Mouse (Mus musculus) MEL (cell line): ENCODE data around the gene Gdi1. TPM values are rescaled to one million over a fixed set of nuclear protein-coding genes. Genes with fewer than 3 reads are reported as not detected.
A peak's percentile ranks its signal among the peaks of the same experiment; 100 is the strongest.
"Not testable (repeated sequence)": the region's sequence is repeated elsewhere in the genome, so short reads cannot be mapped to it uniquely, and the experiment has no call there.

Source experiments
- DNase-seq: peaks from one replicate; pipeline ENCODE4 v3.0.0; 2011; ENCODE audit warnings: low read depth, low spot score
- H3K27ac ChIP-seq: 2 replicates; pipeline ENCODE4 v1.5.1; 2012; ENCODE audit warnings: low read depth, mild to moderate bottlenecking, control low read depth, low read length, moderate library complexity; ENCODE audit not compliant: control insufficient read depth
- H3K27me3 ChIP-seq, 2 experiments: fragments of 150-350 bp in 1 of 2; sonication (generic) in 1 of 2; 2 replicates each; pipeline ENCODE4 v1.6.1; 2012; ENCODE audit warnings: low read length in 2 of 2, mild to moderate bottlenecking in 2 of 2, improper control_type of control experiment in 1 of 2, moderate library complexity in 1 of 2; ENCODE audit not compliant: insufficient read depth in 2 of 2, control insufficient read depth in 1 of 2
- H3K36me3 ChIP-seq, 2 experiments: 2 replicates each; pipeline ENCODE4 v1.6.1; 2012 to 2014; ENCODE audit warnings: low read length in 2 of 2, improper control_type of control experiment in 1 of 2, inconsistent platforms in 1 of 2, mild to moderate bottlenecking in 1 of 2; ENCODE audit not compliant: insufficient read depth in 2 of 2, control insufficient read depth in 1 of 2
- H3K4me1 ChIP-seq, 2 experiments: fragments of 150-350 bp in 1 of 2; sonication (generic) in 1 of 2; 2 replicates each; pipeline ENCODE4 v1.6.1; 2012; ENCODE audit warnings: low read length in 2 of 2, improper control_type of control experiment in 1 of 2, mild to moderate bottlenecking in 1 of 2; ENCODE audit not compliant: insufficient read depth in 2 of 2, control insufficient read depth in 1 of 2
- H3K4me3 ChIP-seq, 2 experiments: fragments of 150-350 bp in 1 of 2; sonication (generic) in 1 of 2; 2 replicates each; pipeline ENCODE4 v1.5.1; 2012; ENCODE audit warnings: low read depth in 2 of 2, low read length in 2 of 2, mild to moderate bottlenecking in 2 of 2, moderate library complexity in 2 of 2, control low read depth in 1 of 2, improper control_type of control experiment in 1 of 2; ENCODE audit not compliant: control insufficient read depth in 1 of 2, insufficient read depth in 1 of 2
- H3K79me2 ChIP-seq: 2 replicates; pipeline ENCODE4 v1.6.1; 2012; ENCODE audit warnings: mild to moderate bottlenecking, low read length, moderate library complexity; ENCODE audit not compliant: control insufficient read depth, poor library complexity, insufficient read depth
- H3K9ac ChIP-seq: 2 replicates; pipeline ENCODE4 v1.6.1; 2012; ENCODE audit warnings: low read depth, mild to moderate bottlenecking, control low read depth, low read length, moderate library complexity; ENCODE audit not compliant: control insufficient read depth, poor library complexity, severe bottlenecking
- H3K9me3 ChIP-seq: fragments of 150-350 bp; sonication (generic); replicated peaks from 2 replicates; pipeline ENCODE4 v1.6.1; 2012; ENCODE audit warnings: mild to moderate bottlenecking, low read length, improper control_type of control experiment, moderate library complexity; ENCODE audit not compliant: insufficient read depth
- BHLHE40 ChIP-seq: IDR thresholded peaks from 2 replicates; pipeline ENCODE4 v1.6.1; 2012; ENCODE audit warnings: low read depth, mild to moderate bottlenecking, inconsistent platforms, low read length, improper control_type of control experiment, borderline replicate concordance
- CHD1 ChIP-seq: IDR thresholded peaks from 2 replicates; pipeline ENCODE4 v1.6.1; 2012; ENCODE audit warnings: low read depth, mild to moderate bottlenecking, inconsistent platforms, low read length, improper control_type of control experiment
- CTCF ChIP-seq, 3 experiments: IDR thresholded peaks in 2 of 3; conservative IDR thresholded peaks in 1 of 3; 2 replicates each; pipeline ENCODE4 v1.5.1; 2011 to 2012; ENCODE audit warnings: low read length in 3 of 3, low read depth in 2 of 3, mild to moderate bottlenecking in 2 of 3, improper control_type of control experiment in 1 of 3, inconsistent platforms in 1 of 3, mixed read lengths in 1 of 3, moderate library complexity in 1 of 3; ENCODE audit not compliant: control insufficient read depth in 1 of 3, insufficient read depth in 1 of 3, poor library complexity in 1 of 3, severe bottlenecking in 1 of 3
- E2F4 ChIP-seq: IDR thresholded peaks from 2 replicates; pipeline ENCODE4 v1.6.1; 2011; ENCODE audit warnings: low read depth, low read length, improper control_type of control experiment, borderline replicate concordance
- ELF1 ChIP-seq: IDR thresholded peaks from 2 replicates; pipeline ENCODE4 v1.6.1; 2014; ENCODE audit warnings: low read depth, mild to moderate bottlenecking, inconsistent platforms, low read length, improper control_type of control experiment, moderate library complexity
- EP300 ChIP-seq, 2 experiments: IDR thresholded peaks; 2 replicates each; pipeline ENCODE4 v1.6.1; 2011; ENCODE audit warnings: improper control_type of control experiment in 2 of 2, low read length in 2 of 2, low read depth in 1 of 2, mild to moderate bottlenecking in 1 of 2
- ETS1 ChIP-seq: IDR thresholded peaks from 2 replicates; pipeline ENCODE4 v1.6.1; 2012; ENCODE audit warnings: low read depth, mild to moderate bottlenecking, inconsistent platforms, low read length, improper control_type of control experiment, moderate library complexity
- GABPA ChIP-seq: IDR thresholded peaks from 2 replicates; pipeline ENCODE4 v1.6.1; 2012; ENCODE audit warnings: low read depth, mild to moderate bottlenecking, inconsistent platforms, low read length, improper control_type of control experiment, moderate library complexity
- HCFC1 ChIP-seq: IDR thresholded peaks from 2 replicates; pipeline ENCODE4 v1.6.1; 2012; ENCODE audit warnings: low read depth, mild to moderate bottlenecking, inconsistent platforms, low read length, improper control_type of control experiment, moderate library complexity
- JUND ChIP-seq: IDR thresholded peaks from 2 replicates; pipeline ENCODE4 v1.6.1; 2011; ENCODE audit warnings: low read depth, mild to moderate bottlenecking, improper control_type of control experiment, low read length
- KAT2A ChIP-seq: conservative IDR thresholded peaks from 2 replicates; pipeline ENCODE4 v1.6.1; 2012; ENCODE audit warnings: low read depth, low read length, improper control_type of control experiment, inconsistent platforms
- MAFK ChIP-seq: IDR thresholded peaks from 2 replicates; pipeline ENCODE4 v1.6.1; 2011; ENCODE audit warnings: low read depth, mild to moderate bottlenecking, low read length, improper control_type of control experiment, borderline replicate concordance
- MXI1 ChIP-seq: IDR thresholded peaks from 2 replicates; pipeline ENCODE4 v1.6.1; 2011; ENCODE audit warnings: mild to moderate bottlenecking, low read depth, low read length, improper control_type of control experiment
- MYC ChIP-seq: IDR thresholded peaks from 2 replicates; pipeline ENCODE4 v1.6.1; 2011; ENCODE audit warnings: low read depth, mild to moderate bottlenecking, low read length, improper control_type of control experiment, moderate library complexity
- NELFE ChIP-seq: IDR thresholded peaks from 2 replicates; pipeline ENCODE4 v1.6.1; 2011; ENCODE audit warnings: low read depth, low read length, improper control_type of control experiment
- NRF1 ChIP-seq: IDR thresholded peaks from 2 replicates; pipeline ENCODE4 v1.6.1; 2014; ENCODE audit warnings: low read depth, mild to moderate bottlenecking, inconsistent platforms, low read length, improper control_type of control experiment, moderate library complexity; ENCODE audit not compliant: poor library complexity, insufficient read depth, severe bottlenecking
- POLR2A ChIP-seq, 2 experiments: IDR thresholded peaks; 2 replicates each; pipeline ENCODE4 v1.6.1; 2011 to 2012; ENCODE audit warnings: low read length in 2 of 2, mild to moderate bottlenecking in 2 of 2, control low read depth in 1 of 2, improper control_type of control experiment in 1 of 2, low read depth in 1 of 2, moderate library complexity in 1 of 2; ENCODE audit not compliant: control insufficient read depth in 1 of 2, insufficient read depth in 1 of 2, poor library complexity in 1 of 2
- POLR2AphosphoS2 ChIP-seq: IDR thresholded peaks from 2 replicates; pipeline ENCODE4 v1.6.1; 2011; ENCODE audit warnings: low read length, improper control_type of control experiment
- POLR2AphosphoS5 ChIP-seq: IDR thresholded peaks from 2 replicates; pipeline ENCODE4 v1.6.1; 2012; ENCODE audit warnings: low read depth, borderline replicate concordance, mild to moderate bottlenecking, inconsistent platforms, low read length, moderate library complexity, mixed read lengths
- RAD21 ChIP-seq: IDR thresholded peaks from 2 replicates; pipeline ENCODE4 v1.6.1; 2011; ENCODE audit warnings: mild to moderate bottlenecking, low read depth, low read length, improper control_type of control experiment
- RCOR1 ChIP-seq: IDR thresholded peaks from 2 replicates; pipeline ENCODE4 v1.6.1; 2012; ENCODE audit warnings: low read depth, mild to moderate bottlenecking, inconsistent platforms, low read length, improper control_type of control experiment
- SIN3A ChIP-seq: IDR thresholded peaks from 2 replicates; pipeline ENCODE4 v1.6.1; 2012; ENCODE audit warnings: low read length, improper control_type of control experiment, inconsistent platforms
- TBP ChIP-seq: IDR thresholded peaks from 2 replicates; pipeline ENCODE4 v1.8.0; 2011; ENCODE audit warnings: low read depth, low read length, improper control_type of control experiment
- USF2 ChIP-seq, 2 experiments: IDR thresholded peaks; 2 replicates each; pipeline ENCODE4 v1.6.1; 2011 to 2012; ENCODE audit warnings: improper control_type of control experiment in 2 of 2, low read length in 2 of 2, borderline replicate concordance in 1 of 2, inconsistent platforms in 1 of 2, low read depth in 1 of 2, mild to moderate bottlenecking in 1 of 2; ENCODE audit not compliant: insufficient read depth in 1 of 2
- ZC3H11A ChIP-seq: IDR thresholded peaks from 2 replicates; pipeline ENCODE4 v1.6.1; 2012; ENCODE audit warnings: low read depth, mild to moderate bottlenecking, inconsistent platforms, low read length, improper control_type of control experiment
- ZMIZ1 ChIP-seq: IDR thresholded peaks from 2 replicates; pipeline ENCODE4 v1.6.1; 2012; ENCODE audit warnings: low read depth, mild to moderate bottlenecking, inconsistent platforms, low read length, improper control_type of control experiment, moderate library complexity
- polyA plus RNA-seq, 2 experiments: library from polyadenylated mRNA; stranded (reverse) in 1 of 2; unstranded in 1 of 2; fragments of >175 nt in 1 of 2; fragments of >200 nt in 1 of 2; gene quantifications; 2 replicates each; pipeline versions ENCODE4 v1.2.1 to v1.2.4; 2012; ENCODE audit warnings: low replicate concordance in 2 of 2, low read depth in 1 of 2; ENCODE audit not compliant: insufficient read length in 2 of 2, insufficient read depth in 1 of 2, missing spikeins in 1 of 2
- total RNA-seq: library from RNA; depleted of rRNA; stranded (reverse); fragments of 300-350 nt; gene quantifications from 2 replicates; pipeline ENCODE4 v1.2.3, GENCODE M21; 2012

Gdi1 gene
- total and polyA plus RNA-seq, 3 experiments: 5.2 to 24.5 TPM; not detected in 1

DNA sequence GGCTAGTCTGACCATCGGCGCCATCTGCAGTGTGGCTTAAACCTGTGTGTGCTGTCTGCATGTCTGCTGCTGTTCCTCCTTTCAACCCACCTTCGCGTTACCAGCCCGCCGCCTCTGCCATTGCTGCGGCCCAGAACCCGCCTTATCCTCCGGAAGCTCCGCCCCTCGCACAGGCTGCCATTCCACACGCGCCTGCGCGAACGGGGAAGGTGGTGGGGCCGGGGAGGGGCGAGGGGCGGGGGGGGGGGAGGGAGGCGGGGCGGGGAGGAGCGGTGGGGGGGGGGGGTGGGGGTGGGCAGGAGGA lies 48.6 kb downstream of the Gdi1 start, which contains the start of gene Lage3:
Gene Lage3 (minus strand): TSS at position 152 of the 304 bp plus-strand sequence.
- no peaks in the 10 kb centered on the region for H3K27me3 ChIP-seq
- peaks cover 0 to 3% of the 10 kb centered on the region in 2 experiments; a peak in 2 of 4 replicates for H3K4me1 ChIP-seq
- H3K27ac ChIP-seq: peak within 1 kb of the TSS; percentile 45
- no peaks in the 10 kb centered on the region for H3K9me3 ChIP-seq
- H3K79me2 ChIP-seq: peaks cover 5% of the 10 kb centered on the region; the same call in 1 of the 2 replicates
- H3K36me3 ChIP-seq: peaks cover 0 to 2% of the 10 kb centered on the region in 2 experiments; a peak in 1 of 4 replicates
- peak within 1 kb of the TSS; percentile 91 for H3K9ac ChIP-seq
- TF ChIP-seq CTCF (IDR thresholded peaks at IDR 0.05 in 2 of 3, conservative IDR thresholded peaks at IDR 0.05 in 1 of 3; ENCODE audit: control insufficient read depth in 1 of 3, insufficient read depth in 1 of 3, low read depth in 2 of 3, low read length in 3 of 3, poor library complexity in 1 of 3, severe bottlenecking in 1 of 3): no peak
- TF ChIP-seq TBP: 0 out of 2 replicates have a peak, but pooled peaks have one; percentile 23
- peak; percentile 70 for TF ChIP-seq NRF1
- no peak for TF ChIP-seq MYC
- peak; percentile 65; the same call in 1 of the 2 replicates for TF ChIP-seq POLR2AphosphoS2
- TF ChIP-seq POLR2A (IDR thresholded peaks at IDR 0.05; ENCODE audit: control insufficient read depth in 1 of 2, insufficient read depth in 1 of 2, low read depth in 1 of 2, low read length in 2 of 2, poor library complexity in 1 of 2): peak; percentile 59 to 72
- TF ChIP-seq MXI1: peak; percentile 37; the same call in 1 of the 2 replicates
- 0 out of 2 replicates have a peak, but pooled peaks have one; percentile 23 for TF ChIP-seq ELF1
- TF ChIP-seq ZMIZ1: 0 out of 2 replicates have a peak, but pooled peaks have one; percentile 37
- TF ChIP-seq NELFE: peak; percentile 61
- TF ChIP-seq SIN3A: peak; percentile 42
- TF ChIP-seq E2F4: no peak
- peak; percentile 49; the same call in 1 of the 2 replicates for TF ChIP-seq HCFC1
- TF ChIP-seq ZC3H11A: no peak
- TF ChIP-seq, all 39 proteins: peak for 10
- peak; percentile 81 for DNase-seq
- H3K4me3 ChIP-seq: peak within 1 kb of the TSS; percentile 91 to 92

DNA sequence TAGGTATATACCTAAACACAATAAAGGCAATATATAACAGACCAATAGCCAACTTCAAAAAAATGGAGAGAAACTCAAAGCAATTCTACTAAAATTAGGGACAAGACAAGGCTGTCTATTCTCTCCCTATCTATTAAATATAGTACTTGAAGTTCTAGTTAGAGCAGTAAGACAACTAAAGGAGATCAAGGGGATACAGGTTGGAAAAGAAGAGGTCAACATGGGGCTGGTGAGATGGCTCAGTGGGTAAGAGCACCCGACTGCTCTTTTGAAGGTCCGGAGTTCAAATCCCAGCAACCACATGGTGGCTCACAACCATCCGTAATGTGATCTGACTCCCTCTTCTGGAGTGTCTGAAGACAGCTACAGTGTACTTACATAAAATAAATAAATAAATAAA lies 52.3 kb downstream of the Gdi1 start:
- H3K4me1 ChIP-seq, H3K9me3 ChIP-seq, H3K4me3 ChIP-seq, H3K9ac ChIP-seq, H3K79me2 ChIP-seq, H3K36me3 ChIP-seq, H3K27me3 ChIP-seq, H3K27ac ChIP-seq: not testable (repeated sequence)
- DNase-seq: peak; percentile 23
- TF ChIP-seq TBP: peak; percentile 89

DNA sequence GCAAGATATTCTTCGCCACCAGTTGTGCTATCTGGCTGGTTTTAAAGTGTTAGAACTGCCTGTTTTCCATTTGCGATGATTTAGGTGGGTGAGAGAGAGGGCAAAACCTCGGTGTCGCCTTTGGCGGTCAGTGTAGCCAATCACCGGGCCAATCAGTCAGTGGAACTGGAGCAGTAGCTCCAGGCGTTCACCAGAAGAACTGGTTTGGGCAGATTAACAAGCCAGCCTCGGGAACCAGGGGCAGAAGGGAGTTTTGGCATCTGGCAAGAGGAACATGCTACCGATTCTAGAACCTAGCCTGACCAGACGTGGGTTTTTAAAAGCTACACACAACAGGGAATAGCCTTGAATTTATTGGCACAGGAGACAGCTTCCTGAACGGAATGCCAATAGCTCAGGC lies 54.4 kb downstream of the Gdi1 start:
- no peak overlapping the region for H3K27ac ChIP-seq
- H3K4me1 ChIP-seq: no peaks in the 10 kb centered on the region
- no peaks in the 10 kb centered on the region for H3K9me3 ChIP-seq
- no peaks in the 10 kb centered on the region for H3K79me2 ChIP-seq
- H3K4me3 ChIP-seq: no peak overlapping the region
- no peaks in the 10 kb centered on the region for H3K36me3 ChIP-seq
- no peak for DNase-seq
- H3K27me3 ChIP-seq: no peaks in the 10 kb centered on the region
- H3K9ac ChIP-seq: no peak overlapping the region
- TF ChIP-seq JUND: no peak
- no peak for TF ChIP-seq EP300 (IDR thresholded peaks at IDR 0.05; ENCODE audit: low read depth in 1 of 2, low read length in 2 of 2)
- no peak for TF ChIP-seq MAFK
- no peak for TF ChIP-seq RAD21
- no peak for TF ChIP-seq CTCF (IDR thresholded peaks at IDR 0.05 in 2 of 3, conservative IDR thresholded peaks at IDR 0.05 in 1 of 3; ENCODE audit: control insufficient read depth in 1 of 3, insufficient read depth in 1 of 3, low read depth in 2 of 3, low read length in 3 of 3, poor library complexity in 1 of 3, severe bottlenecking in 1 of 3)
- TF ChIP-seq POLR2AphosphoS5: no peak
- TF ChIP-seq SIN3A: no peak
- TF ChIP-seq RCOR1: no peak
- TF ChIP-seq BHLHE40: no peak
- no peak for TF ChIP-seq CHD1
- TF ChIP-seq KAT2A: no peak
- TF ChIP-seq ELF1: no peak
- no peak for TF ChIP-seq USF2 (IDR thresholded peaks at IDR 0.05; ENCODE audit: borderline replicate concordance in 1 of 2, insufficient read depth in 1 of 2, low read depth in 1 of 2, low read length in 2 of 2)
- TF ChIP-seq NRF1: no peak
- TF ChIP-seq GABPA: no peak
- TF ChIP-seq ETS1: no peak
